Mouse (Mus musculus) heart, embryonic 13.5 days (tissue): ENCODE measurements around the gene Xkr7. TPM values are rescaled to one million over a fixed set of nuclear protein-coding genes. Genes with fewer than 3 reads are reported as not detected.

Source experiments
- ATAC-seq: fragments of 200-750 bp; cut with Nextera tagmentation; 2 replicates; pipeline ENCODE4 v1.8.0; 2017; ENCODE audit warnings: moderate TSS enrichment; ENCODE audit not compliant: insufficient number of reproducible peaks, low FRiP score, low TSS enrichment; ENCODE audit errors: extremely low read depth
- H3K27ac ChIP-seq: fragments of 300-500 bp; sonication (generic); replicated peaks from 2 replicates; pipeline ENCODE4 v1.5.1; 2015; ENCODE audit warnings: moderate library complexity, mild to moderate bottlenecking, inconsistent platforms
- H3K27me3 ChIP-seq: fragments of 300-500 bp; sonication (generic); replicated peaks from 2 replicates; pipeline ENCODE4 v1.6.1; 2015; ENCODE audit warnings: mild to moderate bottlenecking, inconsistent platforms
- H3K36me3 ChIP-seq: fragments of 300-500 bp; sonication (generic); 2 replicates; pipeline ENCODE4 v1.6.1; 2015; ENCODE audit warnings: mild to moderate bottlenecking, inconsistent platforms
- H3K4me1 ChIP-seq: fragments of 300-500 bp; sonication (generic); 2 replicates; pipeline ENCODE4 v1.6.1; 2015; ENCODE audit warnings: inconsistent platforms
- H3K4me2 ChIP-seq: fragments of 300-500 bp; sonication (generic); 2 replicates; pipeline ENCODE4 v1.6.1; 2015; ENCODE audit warnings: inconsistent platforms, mild to moderate bottlenecking, moderate library complexity
- H3K4me3 ChIP-seq: fragments of 300-500 bp; sonication (generic); 2 replicates; pipeline ENCODE4 v1.5.1; 2015; ENCODE audit warnings: moderate library complexity, mild to moderate bottlenecking, inconsistent platforms
- H3K9ac ChIP-seq: fragments of 300-500 bp; sonication (generic); 2 replicates; pipeline ENCODE4 v1.6.1; 2015; ENCODE audit warnings: inconsistent platforms, mild to moderate bottlenecking, moderate library complexity
- H3K9me3 ChIP-seq: fragments of 300-500 bp; sonication (generic); 2 replicates; pipeline ENCODE4 v1.6.1; 2016; ENCODE audit warnings: inconsistent platforms
- WGBS: fragments of 180-500 bp; shearing (Covaris S2); methylation state at CpG from one replicate; pipeline ENCODE4 v1.1.7; 2015; ENCODE audit warnings: mixed read lengths; 5-methylcytosine and 5-hydroxymethylcytosine counted together
- polyA plus RNA-seq: library from polyadenylated mRNA; unstranded; fragments of >200 nt; fragmentation: Nextera tagmentation; extraction: Ambion mirVana; gene quantifications from 2 replicates; pipeline ENCODE4 v1.2.1, GENCODE M21; 2015

Gene Xkr7
- polyA plus RNA-seq, 1 experiment from 2014 or later, result not detected

- WGBS, result 1% methylated on average over 54 of the region's 54 CpGs
- Histone ChIP-seq H3K36me3 (peaks cover 38% of the 10 kb centered on the region), H3K27ac (no peak within 1 kb of the TSS), H3K4me3 (peak within 1 kb of the TSS; percentile 95), H3K4me2 (peak within 1 kb of the TSS; percentile 96), H3K4me1 (peaks cover 14% of the 10 kb centered on the region), H3K9me3 (no peaks in the 10 kb centered on the region), H3K27me3 (peaks cover 43% of the 10 kb centered on the region), H3K9ac (peak within 1 kb of the TSS; percentile 95)
- ATAC-seq, result peak; percentile 82
Measured at GRCm38 (mm10) chr2:153014758-153015593, 16.7 kb upstream of the Xkr7 start, which contains the start of gene Pdrg1. Gene Pdrg1 (minus strand): TSS chr2:153015427.

GRCm38 (mm10) chr2:153015804-153016203 is 15.8 kb upstream of the Xkr7 start:
- H3K4me3 ChIP-seq, result no peak overlapping the region; the same call in 1 of the 2 replicates
- peaks cover 49% of the 10 kb centered on the region for H3K27me3 ChIP-seq
- no peak overlapping the region for H3K27ac ChIP-seq
- peaks cover 14% of the 10 kb centered on the region for H3K4me1 ChIP-seq
- peaks cover 30% of the 10 kb centered on the region for H3K36me3 ChIP-seq
- H3K9me3 ChIP-seq, result no peaks in the 10 kb centered on the region
- WGBS, result 50% methylated on average over 8 of the region's 8 CpGs
- H3K9ac ChIP-seq, result no peak overlapping the region
- H3K4me2 ChIP-seq, result peak overlapping the region; percentile 96
- ATAC-seq, result no peak

- Histone ChIP-seq H3K36me3 (peaks cover 20% of the 10 kb centered on the region), H3K9ac (no peak overlapping the region), H3K4me2 (no peak overlapping the region), H3K4me1 (peaks cover 14% of the 10 kb centered on the region), H3K27me3 (peaks cover 49% of the 10 kb centered on the region), H3K9me3 (no peaks in the 10 kb centered on the region), H3K4me3 (no peak overlapping the region), H3K27ac (no peak overlapping the region)
- WGBS, result 41% methylated on average over 5 of the region's 5 CpGs
- no peak for ATAC-seq
Measured at GRCm38 (mm10) chr2:153016786-153017185, 14.9 kb upstream of the Xkr7 start.

- Histone ChIP-seq H3K9ac (no peak overlapping the region), H3K4me2 (no peak overlapping the region), H3K4me3 (no peak overlapping the region), H3K9me3 (no peaks in the 10 kb centered on the region), H3K27me3 (peaks cover 71% of the 10 kb centered on the region), H3K4me1 (peaks cover 4% of the 10 kb centered on the region), H3K36me3 (no peaks in the 10 kb centered on the region), H3K27ac (no peak overlapping the region)
- ATAC-seq, result no peak
- 72% methylated on average over 3 of the region's 3 CpGs for WGBS
Measured at GRCm38 (mm10) chr2:153019355-153019754, 12.3 kb upstream of the Xkr7 start.

DNA sequence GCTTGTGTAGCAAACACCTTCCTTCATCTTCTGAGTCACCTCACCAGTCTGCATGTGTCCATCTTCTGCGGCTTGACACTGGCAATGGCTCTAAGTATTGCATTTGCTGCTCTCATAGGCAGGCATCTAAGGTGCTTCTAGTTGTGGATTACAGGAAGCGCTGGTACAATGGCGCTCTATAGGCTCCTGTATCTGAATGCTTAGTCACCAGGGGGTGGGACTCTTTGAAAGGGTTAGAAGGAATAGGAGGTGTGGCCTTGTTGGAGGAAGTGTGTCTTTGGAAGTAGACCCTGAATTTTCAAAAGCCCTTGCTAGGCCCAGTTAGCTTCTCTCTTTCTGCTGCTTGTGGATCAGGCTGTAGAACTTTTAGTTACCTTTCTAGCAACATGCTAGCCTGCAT is 10.5 kb upstream of the Xkr7 start:
- no peak overlapping the region for H3K4me2 ChIP-seq
- WGBS, result 61% methylated on average over 3 of the region's 3 CpGs
- ATAC-seq, result no peak
- H3K4me1 ChIP-seq, result no peaks in the 10 kb centered on the region
- no peak overlapping the region for H3K27ac ChIP-seq
- H3K9me3 ChIP-seq, result no peaks in the 10 kb centered on the region
- no peak overlapping the region for H3K9ac ChIP-seq
- no peaks in the 10 kb centered on the region for H3K36me3 ChIP-seq
- H3K27me3 ChIP-seq, result peaks cover 82% of the 10 kb centered on the region
- no peak overlapping the region for H3K4me3 ChIP-seq

DNA sequence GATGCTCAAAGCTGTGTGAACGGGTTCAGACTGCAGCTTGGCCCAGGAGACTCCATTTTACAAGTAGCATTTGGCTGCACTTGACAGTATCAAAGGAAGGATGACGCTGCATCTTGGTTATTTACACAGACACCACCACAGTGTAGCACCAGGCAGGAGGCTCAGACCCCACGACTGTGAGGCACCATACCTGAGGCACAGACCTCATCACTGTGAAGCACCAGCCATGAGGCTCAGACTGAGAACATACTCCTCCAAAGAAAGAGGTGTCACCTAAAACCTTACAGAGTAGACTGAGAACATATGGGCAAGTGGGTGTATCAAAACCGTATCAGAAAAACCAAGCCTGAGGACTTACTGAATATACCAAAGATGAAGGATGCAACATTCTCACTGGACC is 8.8 kb upstream of the Xkr7 start:
- Histone ChIP-seq H3K9ac (no peak overlapping the region), H3K27me3 (peaks cover 82% of the 10 kb centered on the region), H3K27ac (no peak overlapping the region), H3K4me3 (no peak overlapping the region), H3K4me1 (no peaks in the 10 kb centered on the region), H3K36me3 (no peaks in the 10 kb centered on the region), H3K9me3 (no peaks in the 10 kb centered on the region), H3K4me2 (no peak overlapping the region)
- ATAC-seq, result no peak
- 51% methylated on average over 4 of the region's 4 CpGs for WGBS

DNA sequence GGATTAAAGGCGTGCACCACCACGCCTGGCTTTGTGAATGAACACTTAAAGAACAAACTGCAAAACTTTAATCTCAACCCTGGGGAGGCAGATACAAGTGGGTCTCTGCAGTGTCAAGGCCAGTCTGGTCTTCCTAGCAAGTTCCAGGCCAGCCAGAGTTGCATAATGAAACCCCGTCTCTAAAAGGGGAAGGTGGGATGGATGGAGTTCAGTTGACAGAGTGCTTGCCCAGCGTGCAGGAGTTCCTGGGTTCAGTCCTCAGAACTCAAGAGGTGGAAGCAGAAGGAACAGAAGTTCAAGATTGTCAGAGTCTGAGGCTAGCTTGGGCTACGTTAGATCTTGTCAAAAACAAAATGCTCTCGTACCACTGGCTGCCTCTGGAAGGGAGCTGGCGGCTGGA is 5.6 kb upstream of the Xkr7 start:
- H3K9me3 ChIP-seq, result no peaks in the 10 kb centered on the region
- no peak overlapping the region for H3K9ac ChIP-seq
- no peaks in the 10 kb centered on the region for H3K4me1 ChIP-seq
- ATAC-seq, result no peak
- peaks cover 87% of the 10 kb centered on the region for H3K27me3 ChIP-seq
- no peak overlapping the region for H3K4me2 ChIP-seq
- H3K4me3 ChIP-seq, result no peak overlapping the region
- H3K27ac ChIP-seq, result no peak overlapping the region
- no peaks in the 10 kb centered on the region for H3K36me3 ChIP-seq
- WGBS, result 69% methylated on average over 7 of the region's 7 CpGs

GRCm38 (mm10) chr2:153027501-153027900 is 4.2 kb upstream of the Xkr7 start:
- Histone ChIP-seq H3K4me3 (no peak overlapping the region), H3K9me3 (no peaks in the 10 kb centered on the region), H3K4me1 (peaks cover 7% of the 10 kb centered on the region), H3K27me3 (peaks cover 97% of the 10 kb centered on the region), H3K27ac (no peak overlapping the region), H3K4me2 (no peak overlapping the region), H3K36me3 (no peaks in the 10 kb centered on the region), H3K9ac (no peak overlapping the region)
- ATAC-seq, result no peak
- WGBS, result 33% methylated on average over 4 of the region's 4 CpGs

GRCm38 (mm10) chr2:153030422-153030821 is 1.2 kb upstream of the Xkr7 start:
- Histone ChIP-seq H3K9ac (no peak overlapping the region), H3K27me3 (peaks cover 99% of the 10 kb centered on the region), H3K4me2 (no peak overlapping the region), H3K36me3 (no peaks in the 10 kb centered on the region), H3K4me3 (no peak overlapping the region), H3K27ac (no peak overlapping the region), H3K4me1 (peaks cover 7% of the 10 kb centered on the region), H3K9me3 (no peaks in the 10 kb centered on the region)
- no peak for ATAC-seq
- 29% methylated on average over 4 of the region's 4 CpGs for WGBS

GRCm38 (mm10) chr2:153032083-153032842 is 611 bp downstream of the Xkr7 start:
- ATAC-seq, result no peak
- Histone ChIP-seq H3K27me3 (peaks cover 99% of the 10 kb centered on the region), H3K9ac (no peak overlapping the region), H3K36me3 (no peaks in the 10 kb centered on the region), H3K4me2 (peak overlapping the region; percentile 78), H3K27ac (no peak overlapping the region), H3K4me1 (peaks cover 7% of the 10 kb centered on the region), H3K9me3 (no peaks in the 10 kb centered on the region), H3K4me3 (peak overlapping the region; percentile 51)
- WGBS, result 1% methylated on average over 51 of the region's 58 CpGs

DNA sequence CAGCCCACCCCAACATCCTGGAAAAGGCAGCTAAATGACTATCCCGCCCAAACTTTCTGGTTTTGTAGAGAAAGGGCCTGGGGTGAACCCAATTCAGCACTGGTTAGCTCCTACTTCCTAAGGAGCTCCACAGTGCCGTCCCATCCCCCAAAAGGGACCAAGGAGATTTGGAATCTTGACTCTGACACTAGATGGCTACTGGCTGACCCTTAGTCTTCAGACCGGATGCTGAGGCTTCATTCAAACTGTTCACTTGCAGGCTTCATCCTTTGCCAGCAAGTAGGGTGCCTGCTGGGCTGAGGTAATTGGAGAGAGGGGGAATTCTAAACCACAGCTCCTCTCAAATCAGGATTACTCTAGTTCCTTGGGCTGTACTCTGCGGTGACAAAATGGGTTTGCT is 1.3 kb downstream of the Xkr7 start:
- Histone ChIP-seq H3K4me1 (peaks cover 7% of the 10 kb centered on the region), H3K9ac (no peak overlapping the region), H3K4me3 (no peak overlapping the region), H3K27me3 (peaks cover 99% of the 10 kb centered on the region), H3K4me2 (no peak overlapping the region), H3K36me3 (no peaks in the 10 kb centered on the region), H3K9me3 (no peaks in the 10 kb centered on the region), H3K27ac (no peak overlapping the region)
- no peak for ATAC-seq
- 18% methylated on average over 4 of the region's 4 CpGs for WGBS
